Mouse (Mus musculus) neural tube, embryonic 12.5 days (tissue): ENCODE data around the gene Kif16b. TPM values are rescaled to one million over a fixed set of nuclear protein-coding genes. Genes with fewer than 3 reads are reported as not detected.

Source experiments
- ATAC-seq: fragments of 200-750 bp; cut with Nextera tagmentation; 2 replicates; pipeline ENCODE4 v1.8.0; 2017; ENCODE audit warnings: low read depth, mild to moderate bottlenecking, moderate TSS enrichment, moderate library complexity; ENCODE audit not compliant: low FRiP score
- H3K27ac ChIP-seq: fragments of 300-500 bp; sonication (generic); 2 replicates; pipeline ENCODE4 v1.5.1; 2016
- H3K27me3 ChIP-seq: fragments of 300-500 bp; sonication (generic); replicated peaks from 2 replicates; pipeline ENCODE4 v1.6.1; 2016; ENCODE audit warnings: mild to moderate bottlenecking
- H3K36me3 ChIP-seq: fragments of 300-500 bp; sonication (generic); 2 replicates; pipeline ENCODE4 v1.6.1; 2016; ENCODE audit warnings: mild to moderate bottlenecking
- H3K4me1 ChIP-seq: fragments of 300-500 bp; sonication (generic); 2 replicates; pipeline ENCODE4 v1.6.1; 2016
- H3K4me2 ChIP-seq: fragments of 300-500 bp; sonication (generic); replicated peaks from 2 replicates; pipeline ENCODE4 v1.6.1; 2016; ENCODE audit warnings: mild to moderate bottlenecking
- H3K4me3 ChIP-seq: fragments of 300-500 bp; sonication (generic); 2 replicates; pipeline ENCODE4 v1.5.1; 2016
- H3K9ac ChIP-seq: fragments of 300-500 bp; sonication (generic); 2 replicates; pipeline ENCODE4 v1.6.1; 2016; ENCODE audit warnings: mild to moderate bottlenecking
- H3K9me3 ChIP-seq: fragments of 300-500 bp; sonication (generic); 2 replicates; pipeline ENCODE4 v1.6.1; 2016; ENCODE audit warnings: mild to moderate bottlenecking
- WGBS: fragments of 180-500 bp; shearing (Covaris S2); methylation state at CpG from one replicate; pipeline ENCODE4 v1.1.7; 2016; 5-methylcytosine and 5-hydroxymethylcytosine counted together
- polyA plus RNA-seq: library from polyadenylated mRNA; unstranded; fragments of >200 nt; fragmentation: Nextera tagmentation; extraction: Ambion mirVana; gene quantifications from 2 replicates; pipeline ENCODE4 v1.2.1, GENCODE M21; 2016

Kif16b gene
- polyA plus RNA-seq, 1 experiment from 2014 or later = 6.2 TPM

DNA sequence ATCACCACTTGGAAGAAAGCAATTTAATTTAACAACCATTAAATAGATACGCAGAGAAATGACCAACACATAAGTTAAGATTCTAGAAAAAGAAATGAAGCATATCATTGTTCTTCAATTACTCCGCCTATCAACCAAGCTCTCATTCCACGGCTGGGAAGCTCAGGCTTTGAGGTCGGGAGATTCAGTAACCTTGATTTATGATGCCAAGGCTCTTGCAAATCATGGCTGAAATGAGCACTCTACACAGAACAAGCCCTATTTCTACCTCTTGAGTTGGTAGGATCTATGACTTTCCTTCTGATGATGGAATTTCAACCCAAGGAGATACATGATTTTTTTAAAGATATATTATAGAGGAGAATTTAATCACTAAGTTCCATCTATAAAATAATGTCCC lies 140.5 kb downstream of the Kif16b start:
- ATAC-seq = no peak
- Histone ChIP-seq H3K27ac (no peak overlapping the region), H3K27me3 (no peaks in the 10 kb centered on the region), H3K4me1 (no peaks in the 10 kb centered on the region), H3K9ac (no peak overlapping the region), H3K4me2 (no peak overlapping the region), H3K36me3 (no peaks in the 10 kb centered on the region), H3K9me3 (no peaks in the 10 kb centered on the region), H3K4me3 (no peak overlapping the region)
- WGBS = 28% methylated on average over 4 of the region's 4 CpGs

DNA sequence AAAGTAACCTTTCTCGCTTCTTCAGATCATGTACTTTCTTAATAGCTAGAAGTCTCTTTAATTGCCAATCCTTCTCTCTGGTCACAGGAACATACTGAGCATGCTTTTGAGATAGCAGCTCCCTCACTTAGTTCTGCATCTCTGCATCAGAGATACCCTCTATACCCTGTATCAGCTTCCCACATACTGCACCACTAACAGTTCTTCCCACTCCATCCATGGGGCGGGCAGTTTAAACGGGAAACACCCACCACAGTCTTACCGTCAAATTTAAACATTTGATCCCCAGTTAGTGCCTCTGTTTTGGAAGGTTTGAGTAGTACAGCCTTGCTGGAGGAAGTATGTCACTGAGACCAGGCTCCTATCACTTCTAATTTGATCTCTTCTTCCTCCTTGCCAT lies 142.1 kb downstream of the Kif16b start:
- H3K9ac ChIP-seq = no peak overlapping the region
- H3K4me3 ChIP-seq = no peak overlapping the region
- 92% methylated on average over 4 of the region's 4 CpGs for WGBS
- no peaks in the 10 kb centered on the region for H3K27me3 ChIP-seq
- H3K4me2 ChIP-seq = no peak overlapping the region
- no peaks in the 10 kb centered on the region for H3K9me3 ChIP-seq
- H3K27ac ChIP-seq = no peak overlapping the region
- H3K4me1 ChIP-seq = no peaks in the 10 kb centered on the region
- H3K36me3 ChIP-seq = no peaks in the 10 kb centered on the region
- no peak for ATAC-seq

DNA sequence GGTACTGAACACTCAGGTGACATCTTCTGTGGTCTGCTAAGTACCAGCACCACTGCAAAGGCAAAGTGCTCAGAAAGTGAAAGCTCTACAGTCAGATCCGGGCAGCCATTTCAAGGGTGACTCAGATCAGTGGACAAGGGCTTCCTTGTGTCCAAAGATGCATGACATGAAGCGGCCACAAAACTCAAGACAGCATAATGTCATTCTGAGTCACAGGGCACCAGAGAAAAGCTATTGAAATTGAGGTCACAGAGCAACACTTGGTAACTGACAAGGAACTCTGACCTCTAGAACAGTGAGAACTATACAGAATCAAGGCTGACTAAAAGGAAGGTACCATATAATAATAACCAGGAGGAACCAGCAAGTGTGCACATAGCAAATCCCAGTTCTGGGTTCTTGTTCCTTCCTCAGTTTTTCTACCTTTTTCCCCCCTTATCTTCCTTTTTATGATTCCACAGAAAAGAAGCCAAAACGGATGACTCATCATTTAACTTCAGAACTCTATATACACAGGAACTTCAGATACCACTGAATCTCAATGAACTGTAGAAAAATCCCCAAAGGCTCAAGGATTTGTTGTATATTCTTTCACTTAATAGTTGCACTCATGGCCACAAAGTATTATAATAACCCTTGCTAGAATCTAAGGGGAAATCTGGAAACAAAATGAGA lies 143.1 kb downstream of the Kif16b start:
- Histone ChIP-seq H3K27me3 (no peaks in the 10 kb centered on the region), H3K9ac (no peak overlapping the region), H3K4me3 (no peak overlapping the region), H3K4me2 (no peak overlapping the region), H3K4me1 (no peaks in the 10 kb centered on the region), H3K27ac (no peak overlapping the region), H3K9me3 (no peaks in the 10 kb centered on the region), H3K36me3 (no peaks in the 10 kb centered on the region)
- 82% methylated on average over 3 of the region's 3 CpGs for WGBS
- ATAC-seq = no peak

DNA sequence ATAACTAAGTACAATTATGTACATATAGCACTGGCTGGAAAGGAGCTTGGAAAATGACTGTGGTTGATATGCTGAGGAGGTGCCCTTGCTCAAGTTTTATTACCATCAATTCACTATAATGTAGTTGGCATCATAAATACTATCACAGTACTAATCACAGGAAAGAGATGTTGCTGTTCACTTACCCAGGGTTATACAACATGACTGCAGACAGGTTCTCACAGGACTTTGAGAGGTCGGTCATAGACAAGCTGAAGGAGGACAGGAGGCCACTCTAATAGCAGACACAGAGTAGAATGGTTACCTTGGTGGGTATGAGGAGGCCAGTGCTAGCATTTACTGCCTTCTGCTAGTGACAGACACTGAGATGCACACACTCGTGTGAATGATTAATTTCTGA lies 162.0 kb downstream of the Kif16b start:
- H3K4me1 ChIP-seq = no peaks in the 10 kb centered on the region
- no peaks in the 10 kb centered on the region for H3K27me3 ChIP-seq
- H3K27ac ChIP-seq = no peak overlapping the region
- ATAC-seq = no peak
- H3K9ac ChIP-seq = no peak overlapping the region
- no peaks in the 10 kb centered on the region for H3K36me3 ChIP-seq
- no peak overlapping the region for H3K4me3 ChIP-seq
- no peak overlapping the region for H3K4me2 ChIP-seq
- 78% methylated on average over 2 of the region's 2 CpGs for WGBS
- H3K9me3 ChIP-seq = no peaks in the 10 kb centered on the region

DNA sequence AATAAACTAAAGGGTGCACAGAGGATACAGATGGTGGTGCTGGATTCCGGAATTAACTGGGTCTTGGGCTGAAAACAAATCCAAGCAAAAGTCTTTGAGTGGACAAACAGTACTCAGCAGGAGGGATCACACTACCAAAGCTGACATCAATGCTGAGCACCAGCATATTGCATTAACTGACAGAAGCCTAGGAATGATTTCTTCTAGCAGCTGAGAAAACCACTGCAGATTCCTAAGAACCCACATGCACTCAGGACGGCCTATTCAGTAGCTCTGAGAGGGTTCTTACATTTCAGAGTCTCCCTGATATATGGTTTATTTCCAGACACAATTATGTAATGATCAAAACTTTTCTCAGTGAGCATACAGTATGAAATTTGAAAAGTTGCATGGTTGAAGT lies 162.8 kb downstream of the Kif16b start:
- H3K27ac ChIP-seq = no peak overlapping the region
- no peak overlapping the region for H3K4me3 ChIP-seq
- H3K9me3 ChIP-seq = no peaks in the 10 kb centered on the region
- H3K9ac ChIP-seq = no peak overlapping the region
- no peaks in the 10 kb centered on the region for H3K36me3 ChIP-seq
- no peak overlapping the region for H3K4me2 ChIP-seq
- ATAC-seq = no peak
- WGBS = 86% methylated on average over 2 of the region's 2 CpGs
- H3K27me3 ChIP-seq = no peaks in the 10 kb centered on the region
- H3K4me1 ChIP-seq = no peaks in the 10 kb centered on the region

DNA sequence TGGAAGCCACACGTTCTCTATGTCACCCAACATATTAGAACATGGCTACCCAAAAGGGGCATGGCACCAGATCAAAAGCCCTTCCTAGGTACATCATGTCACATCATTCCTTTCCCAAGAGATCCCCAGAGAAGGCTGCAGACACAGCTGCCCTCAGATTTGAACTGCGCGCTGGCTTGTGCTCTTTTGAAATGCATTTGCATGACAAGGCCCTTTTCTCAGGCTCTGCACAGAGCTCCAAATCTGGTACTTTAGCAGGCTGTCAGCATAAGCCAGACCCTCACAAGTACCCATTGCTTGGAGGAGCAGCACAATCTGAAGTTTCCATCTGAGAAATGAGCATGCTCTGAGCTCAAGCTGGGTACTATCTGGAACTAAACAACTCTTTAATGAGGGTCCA lies 165.6 kb downstream of the Kif16b start:
- Histone ChIP-seq H3K27me3 (no peaks in the 10 kb centered on the region), H3K9me3 (no peaks in the 10 kb centered on the region), H3K4me1 (no peaks in the 10 kb centered on the region), H3K36me3 (no peaks in the 10 kb centered on the region), H3K9ac (no peak overlapping the region), H3K4me2 (no peak overlapping the region), H3K4me3 (no peak overlapping the region), H3K27ac (no peak overlapping the region)
- ATAC-seq = 0 out of 2 replicates have a peak, but pooled peaks have one; percentile 38
- WGBS = 45% methylated on average over 3 of the region's 3 CpGs

DNA sequence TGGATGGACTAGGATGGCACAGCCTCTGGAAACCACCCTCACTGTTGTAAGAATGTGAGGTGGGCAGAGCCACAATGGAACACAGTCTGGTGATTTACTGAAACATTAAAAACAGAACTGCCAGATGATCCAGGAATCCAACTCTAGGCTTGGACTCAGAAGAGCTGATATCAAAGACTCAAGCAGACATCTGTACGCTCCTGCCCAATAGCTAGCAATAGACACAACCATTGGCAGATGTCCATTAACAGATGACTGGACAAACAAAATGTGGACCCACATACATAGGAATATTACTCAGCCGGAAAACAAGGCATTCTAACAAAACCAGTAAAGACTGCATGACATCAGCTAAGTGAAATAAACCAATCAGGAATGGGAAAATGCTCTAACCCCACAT lies 167.3 kb downstream of the Kif16b start:
- H3K9me3 ChIP-seq = no peaks in the 10 kb centered on the region
- H3K4me3 ChIP-seq = no peak overlapping the region
- no peaks in the 10 kb centered on the region for H3K27me3 ChIP-seq
- no peak overlapping the region for H3K4me2 ChIP-seq
- no peaks in the 10 kb centered on the region for H3K36me3 ChIP-seq
- no peak overlapping the region for H3K27ac ChIP-seq
- no peak for ATAC-seq
- 96% methylated on average over 2 of the region's 2 CpGs for WGBS
- H3K4me1 ChIP-seq = no peaks in the 10 kb centered on the region
- H3K9ac ChIP-seq = no peak overlapping the region

DNA sequence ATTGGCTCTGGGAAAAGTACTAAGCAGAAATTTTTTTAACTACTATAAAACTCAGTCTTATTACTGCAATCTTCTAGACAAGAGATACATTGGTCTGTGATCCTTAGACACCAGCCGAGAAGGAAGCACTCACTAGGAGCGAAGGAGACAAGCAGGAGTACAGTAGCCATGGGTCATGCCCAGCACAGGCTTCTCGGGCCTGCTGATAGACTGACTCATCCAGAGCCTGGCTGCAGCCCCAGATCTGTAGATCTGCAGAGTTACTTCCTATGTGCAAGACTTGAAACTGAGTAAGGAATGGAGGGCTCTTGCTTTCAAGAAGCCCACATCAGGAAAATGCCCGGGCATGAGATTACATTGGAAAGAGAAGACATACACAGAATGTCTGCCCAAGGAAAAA lies 169.0 kb downstream of the Kif16b start:
- no peak for ATAC-seq
- Histone ChIP-seq H3K4me2 (no peak overlapping the region), H3K4me3 (no peak overlapping the region), H3K9me3 (no peaks in the 10 kb centered on the region), H3K4me1 (no peaks in the 10 kb centered on the region), H3K27me3 (no peaks in the 10 kb centered on the region), H3K36me3 (no peaks in the 10 kb centered on the region), H3K27ac (no peak overlapping the region), H3K9ac (no peak overlapping the region)
- WGBS = 90% methylated on average over 4 of the region's 4 CpGs

DNA sequence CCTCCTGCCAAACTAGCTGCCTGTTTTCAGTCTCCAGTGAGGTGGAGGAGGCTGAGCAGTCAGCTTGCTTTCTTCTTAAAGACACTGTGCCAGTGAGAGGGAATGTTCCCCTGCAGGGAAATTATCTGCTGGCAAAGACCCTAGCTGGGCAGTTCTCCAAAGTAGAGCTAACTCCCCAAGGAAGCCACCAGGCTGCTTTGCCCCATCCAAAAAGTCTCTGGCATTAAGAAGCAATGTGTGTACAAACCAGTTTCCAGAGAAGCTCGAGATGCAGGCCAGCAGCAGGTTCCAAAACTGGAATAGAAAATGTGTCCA lies 169.6 kb downstream of the Kif16b start:
- Histone ChIP-seq H3K36me3 (no peaks in the 10 kb centered on the region), H3K4me3 (no peak overlapping the region), H3K27me3 (no peaks in the 10 kb centered on the region), H3K4me2 (no peak overlapping the region), H3K27ac (no peak overlapping the region), H3K4me1 (no peaks in the 10 kb centered on the region), H3K9me3 (no peaks in the 10 kb centered on the region), H3K9ac (no peak overlapping the region)
- ATAC-seq = no peak
- 60% methylated on average over 1 of the region's 1 CpGs for WGBS

DNA sequence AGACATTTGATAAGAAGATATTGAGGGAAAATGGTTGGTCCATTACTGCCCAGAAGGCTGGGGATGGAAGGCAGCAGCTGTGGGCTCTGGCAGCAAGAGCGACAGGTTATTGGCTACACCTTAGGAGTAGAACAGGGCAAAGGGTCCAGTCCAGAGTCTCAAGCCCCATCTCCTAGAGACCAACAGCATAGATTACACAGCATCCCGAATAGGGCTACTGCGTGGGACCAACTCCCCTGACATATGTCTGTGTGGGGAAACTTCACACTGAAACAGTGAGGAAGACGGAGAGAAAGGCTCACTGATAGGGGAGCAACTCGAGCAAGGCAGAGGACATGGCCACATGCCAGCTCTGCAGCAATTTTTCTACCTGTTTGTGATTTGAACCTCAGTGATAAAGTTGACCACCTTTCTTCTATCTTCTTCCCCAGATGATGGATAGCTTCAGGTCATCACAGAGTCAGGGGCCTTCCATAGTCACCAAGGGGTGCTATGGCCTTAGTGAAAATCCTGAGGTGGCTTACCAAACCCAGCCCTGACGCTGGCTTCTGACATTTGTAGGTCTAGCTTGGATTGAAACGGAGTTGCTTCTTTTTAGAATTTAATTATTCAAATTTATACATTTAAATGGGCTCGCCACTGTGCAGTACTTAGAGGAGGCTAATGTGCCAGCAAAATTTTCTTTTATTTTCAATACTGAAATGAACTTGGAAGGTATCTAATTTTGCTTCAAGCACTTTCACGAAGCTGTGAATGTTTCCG lies 170.1 kb downstream of the Kif16b start:
- H3K4me2 ChIP-seq = no peak overlapping the region
- no peaks in the 10 kb centered on the region for H3K4me1 ChIP-seq
- ATAC-seq = no peak
- H3K4me3 ChIP-seq = no peak overlapping the region
- H3K27me3 ChIP-seq = no peaks in the 10 kb centered on the region
- H3K27ac ChIP-seq = no peak overlapping the region
- no peaks in the 10 kb centered on the region for H3K9me3 ChIP-seq
- 87% methylated on average over 10 of the region's 10 CpGs for WGBS
- H3K36me3 ChIP-seq = no peaks in the 10 kb centered on the region
- no peak overlapping the region for H3K9ac ChIP-seq

DNA sequence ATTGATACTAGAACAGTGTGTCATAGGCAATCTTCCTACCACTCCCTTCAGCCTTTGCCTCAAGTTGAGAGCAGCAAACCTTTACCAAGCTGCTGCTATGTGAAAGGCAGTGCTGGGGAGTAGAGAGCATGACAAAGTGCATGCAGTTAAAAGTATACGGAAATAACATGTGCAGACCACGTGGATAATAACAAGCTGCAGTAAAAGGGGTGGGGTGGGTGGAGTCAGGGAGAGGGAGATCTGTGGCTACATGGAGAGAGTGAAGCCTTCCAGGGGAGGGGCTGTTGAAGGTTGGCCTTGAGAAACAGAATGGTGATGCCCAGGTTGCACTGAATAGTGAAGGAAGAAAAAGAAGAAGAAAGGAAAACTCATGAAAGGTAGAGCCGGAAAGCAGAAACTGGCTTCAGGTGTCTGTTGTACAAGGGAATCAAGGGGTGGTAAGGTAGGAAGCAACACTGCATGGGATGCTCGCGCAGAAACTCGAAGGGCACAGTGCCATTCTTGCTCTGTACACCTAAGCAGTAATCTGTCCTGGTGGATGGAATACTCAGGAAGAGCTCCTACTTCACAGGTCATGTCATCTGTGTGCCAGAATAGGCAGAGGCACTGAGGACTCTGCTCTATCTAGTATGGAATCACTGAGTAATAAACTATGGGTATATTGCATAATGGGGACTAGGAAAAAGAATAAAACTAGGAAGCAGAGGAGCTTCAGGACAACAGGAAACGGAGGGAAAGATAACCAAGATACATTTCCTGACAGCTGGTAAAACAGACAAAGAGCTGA lies 176.9 kb downstream of the Kif16b start:
- Histone ChIP-seq H3K9ac (no peak overlapping the region), H3K27me3 (no peaks in the 10 kb centered on the region), H3K4me3 (no peak overlapping the region), H3K9me3 (no peaks in the 10 kb centered on the region), H3K4me1 (no peaks in the 10 kb centered on the region), H3K36me3 (no peaks in the 10 kb centered on the region), H3K4me2 (no peak overlapping the region), H3K27ac (no peak overlapping the region)
- no peak for ATAC-seq
- 86% methylated on average over 7 of the region's 7 CpGs for WGBS

DNA sequence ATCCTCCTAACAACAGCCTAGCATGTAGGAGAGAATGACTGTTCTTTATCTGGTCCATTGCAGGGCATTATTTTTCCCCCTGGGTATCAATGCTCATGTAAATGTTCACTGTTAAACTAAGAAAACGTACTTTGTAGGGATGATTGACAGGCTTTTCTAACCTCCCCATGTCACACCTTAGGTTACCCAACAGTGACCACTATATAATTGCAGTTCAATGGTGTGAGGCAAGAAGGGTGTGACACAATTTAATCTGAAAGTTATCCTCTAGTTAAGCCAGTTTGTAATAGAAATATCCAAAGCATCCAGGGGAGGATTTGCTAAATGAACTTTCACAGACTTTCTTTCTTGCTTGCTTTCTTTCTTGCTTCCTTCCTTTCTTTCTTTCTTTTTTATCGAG lies 181.2 kb downstream of the Kif16b start:
- H3K27ac ChIP-seq = no peak overlapping the region
- H3K9me3 ChIP-seq = no peaks in the 10 kb centered on the region
- no peak overlapping the region for H3K4me2 ChIP-seq
- H3K9ac ChIP-seq = no peak overlapping the region
- peaks cover 6% of the 10 kb centered on the region; the same call in 1 of the 2 replicates for H3K4me1 ChIP-seq
- WGBS = 87% methylated on average over 2 of the region's 2 CpGs
- H3K36me3 ChIP-seq = no peaks in the 10 kb centered on the region
- no peak overlapping the region for H3K4me3 ChIP-seq
- no peak for ATAC-seq
- H3K27me3 ChIP-seq = no peaks in the 10 kb centered on the region
